Mouse (Mus musculus): Measurements from ENCODE around the gene Inpp4b. TPM values are rescaled to one million over a fixed set of nuclear protein-coding genes. Genes with fewer than 3 reads are reported as not detected.

Gene Inpp4b
- polyA plus RNA-seq, 1 experiment from 2014 or later, result 6.0 TPM

DNA sequence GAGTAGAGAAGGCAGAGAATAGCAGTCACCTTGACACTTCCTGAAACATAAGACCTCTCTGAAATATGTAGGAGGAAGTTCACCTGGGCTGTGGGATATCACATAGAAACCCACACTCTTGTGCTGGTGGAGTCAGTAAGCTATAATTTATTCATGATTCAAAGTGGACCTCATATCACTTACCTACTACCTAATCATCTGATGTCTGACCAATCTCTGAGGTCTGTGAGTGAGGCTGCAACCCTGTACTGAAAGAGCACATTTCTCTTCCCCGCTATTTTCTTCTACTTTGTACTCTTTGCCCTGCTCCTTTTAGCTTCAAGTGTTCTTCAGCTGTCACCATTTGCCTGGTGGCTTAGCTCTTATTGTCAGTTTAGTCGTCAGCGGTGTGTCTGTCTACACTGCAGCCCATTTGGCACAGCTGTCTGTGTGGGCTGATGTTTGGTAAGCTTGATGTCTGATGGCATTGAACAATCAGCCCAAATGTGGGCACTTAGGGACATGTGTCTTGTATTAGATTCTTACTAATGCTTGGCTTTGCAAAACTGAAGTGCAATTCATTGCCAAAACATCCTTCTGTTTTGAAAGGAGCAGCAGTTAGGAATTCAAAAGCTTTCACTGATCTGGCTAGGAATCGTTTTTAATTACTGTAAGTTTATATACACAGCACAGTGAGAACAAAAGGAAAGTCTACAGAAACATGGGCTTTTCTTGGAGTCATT is 434.3 kb downstream of the Inpp4b start:
- ATAC-seq, result no peak
- H3K4me2 ChIP-seq (replicated peaks), result no peak overlapping the region
- no peak overlapping the region for H3K9ac ChIP-seq
- no peaks in the 10 kb centered on the region for H3K27me3 ChIP-seq (replicated peaks)
- H3K4me1 ChIP-seq (replicated peaks), result no peaks in the 10 kb centered on the region
- H3K9me3 ChIP-seq, result no peaks in the 10 kb centered on the region
- no peak overlapping the region for H3K27ac ChIP-seq
- H3K36me3 ChIP-seq, result no peaks in the 10 kb centered on the region
- H3K4me3 ChIP-seq (replicated peaks), result no peak overlapping the region
- WGBS, result 71% methylated on average over 4 of the region's 4 CpGs

DNA sequence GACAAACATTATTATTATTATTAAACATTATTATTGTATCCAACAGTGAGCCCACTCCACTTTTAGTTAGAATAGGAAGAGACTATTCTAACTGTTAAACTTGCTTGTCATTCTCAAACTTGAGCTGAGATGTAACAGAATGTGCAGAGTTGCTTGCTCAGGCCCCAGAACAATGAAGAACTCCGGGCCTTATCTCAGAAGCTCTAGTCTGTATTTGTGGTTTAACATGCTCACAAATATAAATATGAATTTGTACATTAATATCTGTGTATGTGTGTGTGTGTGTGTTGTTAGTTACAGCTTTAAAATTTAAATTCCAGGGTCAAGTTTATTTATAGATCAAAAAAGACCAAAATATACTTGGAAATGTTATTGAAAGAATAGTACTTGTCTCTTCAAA is 435.3 kb downstream of the Inpp4b start:
- H3K4me1 ChIP-seq (replicated peaks), result no peaks in the 10 kb centered on the region
- H3K27ac ChIP-seq, result no peak overlapping the region
- H3K4me2 ChIP-seq (replicated peaks), result no peak overlapping the region
- H3K27me3 ChIP-seq (replicated peaks), result no peaks in the 10 kb centered on the region
- no peaks in the 10 kb centered on the region for H3K36me3 ChIP-seq
- no peak overlapping the region for H3K4me3 ChIP-seq (replicated peaks)
- H3K9ac ChIP-seq, result no peak overlapping the region
- WGBS, result 77% methylated on average over 1 of the region's 1 CpGs
- ATAC-seq, result no peak
- no peaks in the 10 kb centered on the region for H3K9me3 ChIP-seq

DNA sequence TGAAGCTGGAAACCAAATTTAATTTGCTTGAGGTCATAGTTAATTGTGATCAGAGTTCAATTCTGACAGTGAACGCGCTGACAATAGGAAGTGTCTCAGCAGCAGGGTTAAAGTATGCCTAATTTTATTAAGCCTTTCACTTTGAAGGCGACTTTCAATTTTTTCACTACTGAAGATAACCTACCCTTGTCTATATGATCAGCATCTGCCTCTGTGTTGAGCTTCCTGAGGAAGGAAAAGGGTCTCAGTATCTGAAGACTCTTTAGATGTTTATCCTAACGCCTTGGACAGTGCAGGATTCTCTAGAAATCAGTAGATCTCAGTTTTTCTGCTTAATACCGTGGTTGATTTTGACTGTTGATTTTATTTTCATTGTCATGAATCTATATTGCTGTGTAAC is 437.1 kb downstream of the Inpp4b start:
- ATAC-seq, result no peak

DNA sequence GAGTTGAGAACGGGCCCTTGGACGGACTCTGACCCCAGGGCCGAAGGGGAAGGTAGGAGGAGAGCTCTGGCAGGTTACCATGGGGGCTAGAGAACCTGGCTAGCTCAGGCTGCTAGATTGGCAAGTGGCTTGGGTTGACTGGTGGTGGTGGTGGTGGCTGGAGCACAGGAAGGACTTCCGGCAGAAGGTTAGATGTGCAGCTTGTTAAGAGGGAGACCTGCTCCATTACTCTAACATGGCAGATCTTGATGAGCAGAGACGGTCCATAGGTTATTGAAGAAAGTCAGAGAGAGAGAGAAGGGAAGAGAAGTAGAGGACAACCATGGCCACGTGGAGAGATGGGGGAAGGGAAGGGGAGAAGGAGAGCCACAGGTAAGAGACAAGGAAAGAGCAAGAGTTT is 437.8 kb downstream of the Inpp4b start:
- ATAC-seq, result no peak

More for the DNA sequence above, 437.1 kb downstream of the Inpp4b start:
- Histone ChIP-seq H3K4me2 (replicated peaks) (no peak overlapping the region), H3K27ac (no peak overlapping the region), H3K9me3 (no peaks in the 10 kb centered on the region), H3K27me3 (replicated peaks) (no peaks in the 10 kb centered on the region), H3K9ac (no peak overlapping the region), H3K4me1 (replicated peaks) (no peaks in the 10 kb centered on the region), H3K4me3 (replicated peaks) (no peak overlapping the region), H3K36me3 (no peaks in the 10 kb centered on the region)
- 83% methylated on average over 5 of the region's 5 CpGs for WGBS

DNA sequence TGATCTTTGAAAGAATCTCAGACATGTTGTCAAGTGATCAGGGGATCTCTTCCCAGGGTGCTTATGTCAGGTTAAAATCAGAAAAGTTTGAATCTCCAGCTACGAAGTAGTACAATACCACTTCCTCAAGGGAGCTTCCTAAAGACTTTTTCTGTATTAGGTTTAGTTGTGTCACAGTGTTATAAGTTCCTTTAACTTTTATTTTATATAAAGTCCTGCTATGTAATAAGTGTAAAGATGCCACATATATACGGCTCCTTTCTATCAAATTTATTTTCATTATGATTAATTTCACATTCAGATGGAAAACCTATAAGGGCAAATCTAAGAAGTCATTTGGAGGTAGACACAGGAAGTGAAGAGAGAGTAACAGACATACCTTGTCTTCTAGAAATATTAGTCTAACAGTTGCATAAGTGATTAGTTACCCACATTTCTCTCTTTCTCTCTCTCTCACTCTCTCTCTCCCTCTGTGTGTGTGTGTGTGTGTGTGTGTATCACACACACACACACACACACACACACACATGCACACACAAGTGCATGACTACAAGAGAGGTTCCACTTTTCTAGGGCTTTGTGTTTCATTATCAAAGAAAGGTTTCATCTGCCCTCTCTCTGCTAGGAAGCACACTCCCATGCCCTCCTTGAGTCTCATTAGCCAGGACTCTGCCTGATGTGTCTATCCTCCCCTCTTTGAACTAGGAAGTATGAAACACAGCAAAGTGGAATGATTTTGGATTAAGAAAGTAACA is 438.7 kb downstream of the Inpp4b start:
- ATAC-seq, result no peak
- Histone ChIP-seq H3K9me3 (no peaks in the 10 kb centered on the region), H3K27ac (no peak overlapping the region), H3K27me3 (replicated peaks) (no peaks in the 10 kb centered on the region), H3K36me3 (no peaks in the 10 kb centered on the region), H3K4me2 (replicated peaks) (no peak overlapping the region), H3K9ac (no peak overlapping the region), H3K4me3 (replicated peaks) (no peak overlapping the region), H3K4me1 (replicated peaks) (no peaks in the 10 kb centered on the region)
- WGBS, result 97% methylated on average over 2 of the region's 2 CpGs

More for the DNA sequence above, 437.8 kb downstream of the Inpp4b start:
- Histone ChIP-seq H3K4me1 (replicated peaks) (no peaks in the 10 kb centered on the region), H3K9ac (no peak overlapping the region), H3K9me3 (no peaks in the 10 kb centered on the region), H3K27me3 (replicated peaks) (no peaks in the 10 kb centered on the region), H3K36me3 (no peaks in the 10 kb centered on the region), H3K27ac (no peak overlapping the region), H3K4me2 (replicated peaks) (no peak overlapping the region), H3K4me3 (replicated peaks) (no peak overlapping the region)
- WGBS, result 87% methylated on average over 6 of the region's 6 CpGs

DNA sequence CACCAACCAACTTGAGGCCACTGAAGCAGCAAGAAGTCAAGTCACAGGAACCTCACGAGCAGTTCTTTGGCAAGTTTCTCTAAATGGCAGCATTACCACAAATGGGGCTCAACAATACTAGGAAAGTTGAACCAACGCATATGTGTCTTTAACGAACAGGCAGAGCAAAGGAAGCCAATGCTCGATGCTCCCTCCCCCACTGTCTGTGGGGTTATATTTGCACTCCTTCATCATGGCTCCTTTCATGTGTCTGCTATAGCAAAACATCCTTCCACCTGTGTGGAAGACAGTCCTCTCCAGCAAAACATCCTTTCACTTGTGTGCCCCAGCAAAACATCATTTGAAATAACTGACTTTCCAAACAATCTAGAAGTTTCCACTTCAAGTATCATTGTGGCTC is 440.4 kb downstream of the Inpp4b start:
- no peak overlapping the region for H3K27ac ChIP-seq

DNA sequence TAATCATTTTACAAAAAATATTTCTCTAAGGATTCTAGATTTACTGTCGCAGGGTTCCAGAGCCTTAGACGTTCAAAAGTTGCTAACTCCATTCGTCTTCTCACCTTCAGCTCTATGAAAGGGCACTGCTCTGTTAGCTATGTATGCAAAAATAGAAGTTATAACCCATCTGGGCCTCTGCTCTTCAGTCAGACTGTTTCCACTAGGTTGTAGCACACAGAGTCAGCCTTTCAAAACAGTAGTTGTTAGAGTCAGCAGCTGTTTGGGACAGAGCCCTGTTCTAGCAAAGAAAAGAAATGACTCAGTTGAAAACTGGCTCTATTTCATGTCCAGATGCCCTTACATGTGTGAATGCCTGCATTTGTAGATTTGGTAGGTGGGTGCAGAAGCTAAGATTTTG is 442.4 kb downstream of the Inpp4b start:
- no peaks in the 10 kb centered on the region for H3K36me3 ChIP-seq
- H3K4me3 ChIP-seq (replicated peaks), result no peak overlapping the region
- H3K27me3 ChIP-seq (replicated peaks), result no peaks in the 10 kb centered on the region
- H3K27ac ChIP-seq, result no peak overlapping the region
- no peak for ATAC-seq
- H3K4me2 ChIP-seq (replicated peaks), result no peak overlapping the region
- no peaks in the 10 kb centered on the region for H3K4me1 ChIP-seq (replicated peaks)
- WGBS, result 89% methylated on average over 3 of the region's 3 CpGs
- H3K9me3 ChIP-seq, result no peaks in the 10 kb centered on the region
- H3K9ac ChIP-seq, result no peak overlapping the region

More for the DNA sequence above, 440.4 kb downstream of the Inpp4b start:
- Histone ChIP-seq H3K36me3 (no peaks in the 10 kb centered on the region), H3K9me3 (no peaks in the 10 kb centered on the region), H3K9ac (no peak overlapping the region), H3K4me1 (replicated peaks) (no peaks in the 10 kb centered on the region), H3K4me2 (replicated peaks) (no peak overlapping the region), H3K27me3 (replicated peaks) (no peaks in the 10 kb centered on the region), H3K4me3 (replicated peaks) (no peak overlapping the region)
- WGBS, result 82% methylated on average over 4 of the region's 4 CpGs
- no peak for ATAC-seq

DNA sequence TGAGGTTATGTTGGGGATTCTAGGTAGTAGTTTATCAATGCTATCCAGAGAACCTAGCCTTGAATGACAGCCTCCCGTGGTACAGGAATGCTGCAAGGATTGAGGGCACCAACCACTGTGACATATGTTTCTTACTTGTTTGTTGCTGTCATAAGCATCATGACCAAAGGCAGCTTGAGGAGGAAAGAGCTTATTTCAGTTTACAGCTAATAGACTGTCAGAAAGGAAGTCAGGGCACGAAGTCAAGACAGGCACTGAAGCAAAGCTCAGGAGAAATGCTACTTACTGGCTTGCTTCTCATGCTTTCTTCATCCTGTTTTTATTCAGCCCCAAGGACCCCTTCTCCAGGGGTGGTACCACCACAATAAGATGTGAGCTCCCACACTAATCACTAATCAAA is 446.1 kb downstream of the Inpp4b start:
- no peak for ATAC-seq
- no peaks in the 10 kb centered on the region for H3K9me3 ChIP-seq
- WGBS, result 82% methylated on average over 2 of the region's 2 CpGs
- no peaks in the 10 kb centered on the region for H3K36me3 ChIP-seq
- no peaks in the 10 kb centered on the region for H3K4me1 ChIP-seq (replicated peaks)
- no peak overlapping the region for H3K9ac ChIP-seq
- no peak overlapping the region for H3K27ac ChIP-seq
- no peaks in the 10 kb centered on the region for H3K27me3 ChIP-seq (replicated peaks)
- H3K4me3 ChIP-seq (replicated peaks), result no peak overlapping the region
- H3K4me2 ChIP-seq (replicated peaks), result no peak overlapping the region

DNA sequence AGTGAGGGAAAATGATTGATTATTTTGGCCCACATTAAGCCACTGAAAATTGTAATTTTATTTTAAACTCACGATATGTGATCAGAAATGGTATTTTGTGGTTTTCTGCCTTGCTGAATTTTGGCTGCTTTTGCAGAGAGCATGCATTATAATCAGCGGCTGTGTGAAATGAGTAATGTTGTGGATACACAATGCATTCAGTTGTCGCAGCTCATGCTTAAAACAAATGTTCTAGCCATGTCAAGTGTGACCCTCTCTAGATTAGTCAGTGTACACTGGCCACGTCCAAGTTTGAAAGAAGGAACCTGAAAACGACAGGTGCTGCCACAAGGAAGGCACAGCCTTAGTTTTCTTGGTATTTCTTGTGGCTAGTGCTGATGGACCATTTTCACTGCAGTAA is 450.3 kb downstream of the Inpp4b start:
- Histone ChIP-seq H3K9ac (no peak overlapping the region), H3K27me3 (replicated peaks) (no peaks in the 10 kb centered on the region), H3K4me3 (replicated peaks) (no peak overlapping the region), H3K9me3 (no peaks in the 10 kb centered on the region), H3K4me2 (replicated peaks) (no peak overlapping the region), H3K4me1 (replicated peaks) (no peaks in the 10 kb centered on the region), H3K27ac (no peak overlapping the region), H3K36me3 (no peaks in the 10 kb centered on the region)
- 70% methylated on average over 5 of the region's 5 CpGs for WGBS
- ATAC-seq, result no peak

DNA sequence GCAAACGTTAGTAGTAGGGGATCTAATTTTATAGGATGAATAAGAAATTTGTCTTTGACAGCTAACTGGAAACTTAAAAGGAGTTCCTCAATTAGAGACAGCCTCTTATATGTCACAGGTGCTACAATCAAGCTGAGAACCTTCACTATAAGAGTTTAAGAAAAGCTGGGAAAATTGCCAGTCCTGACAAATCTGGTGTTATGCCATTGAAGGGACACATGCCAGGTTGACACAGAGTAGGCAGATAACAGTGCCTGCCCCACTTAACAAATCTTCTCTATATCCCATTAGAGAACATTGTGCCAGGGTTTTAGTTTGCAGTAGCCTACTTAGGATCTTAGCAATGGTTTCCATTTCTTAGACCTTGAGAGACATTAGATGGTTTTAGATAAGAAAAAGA is 456.1 kb downstream of the Inpp4b start:
- H3K27me3 ChIP-seq (replicated peaks), result no peaks in the 10 kb centered on the region
- no peak overlapping the region for H3K27ac ChIP-seq
- H3K9ac ChIP-seq, result no peak overlapping the region

DNA sequence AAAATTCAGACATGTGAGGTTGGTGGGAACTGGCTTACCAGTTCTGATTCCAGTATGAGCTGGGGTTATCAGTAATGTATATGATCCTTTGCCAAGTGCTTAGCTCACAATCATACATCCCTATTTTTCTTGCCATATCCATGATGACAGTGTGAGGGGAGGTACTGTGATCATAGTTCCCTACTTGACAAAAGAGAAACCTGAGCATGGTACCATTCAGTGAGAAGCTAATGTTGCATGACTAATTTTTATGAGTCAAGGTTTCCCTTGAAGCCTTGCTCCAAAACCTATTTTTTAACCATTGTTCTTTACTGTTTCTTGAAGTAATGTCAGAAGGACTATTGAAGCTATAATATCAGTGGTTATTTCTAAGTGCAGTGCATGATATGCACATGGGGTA is 458.4 kb downstream of the Inpp4b start:
- Histone ChIP-seq H3K9me3 (no peaks in the 10 kb centered on the region), H3K9ac (no peak overlapping the region), H3K4me2 (replicated peaks) (no peak overlapping the region), H3K36me3 (no peaks in the 10 kb centered on the region), H3K4me1 (replicated peaks) (no peaks in the 10 kb centered on the region), H3K27ac (no peak overlapping the region), H3K27me3 (replicated peaks) (no peaks in the 10 kb centered on the region), H3K4me3 (replicated peaks) (no peak overlapping the region)
- ATAC-seq, result no peak

More for the DNA sequence above, 456.1 kb downstream of the Inpp4b start:
- no peaks in the 10 kb centered on the region for H3K9me3 ChIP-seq
- no peak for ATAC-seq
- no peak overlapping the region for H3K4me3 ChIP-seq (replicated peaks)
- no peaks in the 10 kb centered on the region for H3K36me3 ChIP-seq
- H3K4me1 ChIP-seq (replicated peaks), result no peaks in the 10 kb centered on the region
- 60% methylated on average over 1 of the region's 1 CpGs for WGBS
- H3K4me2 ChIP-seq (replicated peaks), result no peak overlapping the region

DNA sequence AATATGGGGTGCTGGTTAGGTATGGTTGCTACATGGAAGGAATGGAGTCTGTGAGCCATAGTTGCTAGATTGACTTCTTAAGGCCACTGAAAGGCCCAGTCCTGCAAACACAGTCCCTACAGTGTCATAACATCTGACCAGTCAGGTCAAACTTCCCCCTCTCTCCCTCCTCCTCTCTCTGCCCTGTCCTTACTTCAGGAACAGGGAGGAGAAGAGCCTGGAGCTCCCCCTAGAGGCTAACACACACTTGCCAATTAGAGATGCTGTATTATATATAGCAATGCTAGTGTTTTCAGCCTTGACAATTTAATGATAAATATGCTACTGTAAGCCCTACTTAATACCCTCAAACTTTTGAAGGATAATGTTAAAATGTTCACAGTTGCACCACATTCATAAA is 464.4 kb downstream of the Inpp4b start:
- no peaks in the 10 kb centered on the region for H3K4me1 ChIP-seq (replicated peaks)

DNA sequence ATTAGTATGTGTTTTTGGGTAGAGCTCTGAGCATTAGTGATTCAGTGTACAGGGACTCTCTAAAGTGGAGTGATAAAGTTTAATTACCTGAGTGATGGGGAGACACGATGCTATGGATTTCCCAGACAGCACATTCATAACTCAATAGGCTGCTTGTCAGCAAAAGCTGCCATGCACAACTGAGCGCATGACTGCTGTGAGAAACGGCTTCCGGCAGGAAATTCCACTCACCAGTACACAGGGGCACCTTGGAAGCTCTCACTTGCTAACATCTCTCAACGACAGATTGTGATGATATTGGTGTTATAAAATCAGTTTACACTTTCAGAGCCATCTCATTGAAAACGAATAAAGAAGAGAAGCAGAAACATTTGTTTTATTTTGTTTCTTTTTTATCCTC is 465.2 kb downstream of the Inpp4b start:
- ATAC-seq, result no peak

More for the DNA sequence above, 464.4 kb downstream of the Inpp4b start:
- no peak overlapping the region for H3K4me2 ChIP-seq (replicated peaks)
- ATAC-seq, result peak; percentile 68
- no peak overlapping the region for H3K27ac ChIP-seq
- H3K9ac ChIP-seq, result no peak overlapping the region
- H3K27me3 ChIP-seq (replicated peaks), result no peaks in the 10 kb centered on the region
- H3K4me3 ChIP-seq (replicated peaks), result no peak overlapping the region
- no peaks in the 10 kb centered on the region for H3K36me3 ChIP-seq
- H3K9me3 ChIP-seq, result no peaks in the 10 kb centered on the region

More for the DNA sequence above, 465.2 kb downstream of the Inpp4b start:
- Histone ChIP-seq H3K4me1 (replicated peaks) (peaks cover 3% of the 10 kb centered on the region; the same call in 1 of the 2 replicates), H3K27ac (no peak overlapping the region), H3K9me3 (no peaks in the 10 kb centered on the region), H3K9ac (no peak overlapping the region), H3K4me3 (replicated peaks) (no peak overlapping the region), H3K36me3 (no peaks in the 10 kb centered on the region), H3K4me2 (replicated peaks) (no peak overlapping the region), H3K27me3 (replicated peaks) (no peaks in the 10 kb centered on the region)
- 58% methylated on average over 6 of the region's 6 CpGs for WGBS

Data from intestine, embryonic 15.5 days (tissue).